Mouse (Mus musculus): ENCODE data around the gene Pus10. TPM values are rescaled to one million over a fixed set of nuclear protein-coding genes. Genes with fewer than 3 reads are reported as not detected.
"Not testable (repeated sequence)": the region's sequence is repeated elsewhere in the genome, so short reads cannot be mapped to it uniquely, and the experiment has no call there.

The Pus10 gene
- total RNA-seq, 2 experiments from 2014 or later = 12.3 to 19.1 TPM

DNA sequence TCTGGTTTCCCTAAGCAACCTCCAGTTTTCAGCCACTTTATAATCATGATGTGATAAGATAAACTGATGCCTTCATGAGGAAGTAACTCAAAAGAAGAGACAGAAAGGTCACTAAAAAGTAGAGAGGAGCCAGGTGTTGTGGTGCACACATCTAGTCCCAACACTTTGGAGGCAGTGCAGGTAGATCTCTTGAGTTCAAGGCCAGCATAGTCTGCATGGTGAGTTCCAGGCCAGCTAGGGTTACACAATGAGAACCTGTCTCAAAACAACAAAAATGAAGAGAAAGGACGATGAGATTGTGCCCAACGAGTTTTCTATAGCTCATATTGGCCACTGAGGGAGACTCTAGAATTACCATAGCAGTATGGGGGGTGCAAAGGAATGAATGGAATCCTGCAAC is 33.1 kb downstream of the Pus10 start:
- DNase-seq = no peak

DNA sequence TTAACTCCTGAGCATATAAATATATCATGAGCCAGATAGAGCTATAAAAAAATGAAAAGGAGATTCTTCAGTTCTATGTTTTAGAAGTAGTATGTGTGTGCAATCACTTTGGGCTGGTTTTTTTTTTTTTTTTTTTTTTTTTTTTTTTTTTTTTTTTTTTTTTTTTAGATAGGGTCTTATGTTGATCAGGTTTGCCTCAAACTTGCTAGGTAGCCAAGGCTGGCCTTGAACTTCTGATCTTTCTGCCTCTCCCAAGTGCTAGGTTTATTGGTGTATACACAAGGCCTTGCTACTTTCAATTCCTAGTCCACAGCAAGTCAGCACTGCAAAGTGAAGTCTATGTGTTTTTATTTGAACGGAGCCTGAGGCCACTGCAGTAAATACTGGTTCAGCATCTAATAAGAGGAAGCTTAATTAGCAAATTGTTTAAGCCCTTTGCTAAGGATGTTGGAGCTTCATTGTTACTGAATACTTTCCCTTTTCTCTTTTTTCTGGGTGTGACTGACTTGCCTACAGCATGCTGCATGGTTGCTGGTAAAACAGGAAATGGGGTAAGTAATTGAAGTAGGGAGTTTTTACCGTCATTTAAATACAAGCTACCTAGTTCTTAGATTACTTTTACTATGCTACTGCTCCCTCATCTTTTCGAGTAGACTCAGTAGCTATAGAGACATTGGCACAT is 34.1 kb downstream of the Pus10 start:
- DNase-seq = no peak

DNA sequence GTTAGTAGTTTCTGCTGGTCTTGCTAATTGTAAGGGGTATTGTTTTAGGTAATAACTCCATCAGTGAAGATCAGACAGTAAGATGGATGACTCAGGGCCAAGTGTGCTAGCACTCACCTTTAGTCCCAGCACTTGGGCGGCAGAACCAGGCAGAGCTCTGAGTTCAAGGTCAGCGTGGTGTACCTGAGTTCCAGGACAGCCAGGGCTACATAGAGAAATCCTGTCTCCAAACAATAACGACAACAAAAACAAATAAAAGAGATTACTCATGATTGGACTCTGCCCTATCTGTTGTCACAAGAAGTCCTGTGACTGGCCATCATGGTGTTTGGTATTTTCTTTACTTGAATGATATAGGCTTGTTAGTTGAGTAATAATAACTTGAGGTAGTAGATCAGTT is 36.4 kb downstream of the Pus10 start:
- no peak for DNase-seq

DNA sequence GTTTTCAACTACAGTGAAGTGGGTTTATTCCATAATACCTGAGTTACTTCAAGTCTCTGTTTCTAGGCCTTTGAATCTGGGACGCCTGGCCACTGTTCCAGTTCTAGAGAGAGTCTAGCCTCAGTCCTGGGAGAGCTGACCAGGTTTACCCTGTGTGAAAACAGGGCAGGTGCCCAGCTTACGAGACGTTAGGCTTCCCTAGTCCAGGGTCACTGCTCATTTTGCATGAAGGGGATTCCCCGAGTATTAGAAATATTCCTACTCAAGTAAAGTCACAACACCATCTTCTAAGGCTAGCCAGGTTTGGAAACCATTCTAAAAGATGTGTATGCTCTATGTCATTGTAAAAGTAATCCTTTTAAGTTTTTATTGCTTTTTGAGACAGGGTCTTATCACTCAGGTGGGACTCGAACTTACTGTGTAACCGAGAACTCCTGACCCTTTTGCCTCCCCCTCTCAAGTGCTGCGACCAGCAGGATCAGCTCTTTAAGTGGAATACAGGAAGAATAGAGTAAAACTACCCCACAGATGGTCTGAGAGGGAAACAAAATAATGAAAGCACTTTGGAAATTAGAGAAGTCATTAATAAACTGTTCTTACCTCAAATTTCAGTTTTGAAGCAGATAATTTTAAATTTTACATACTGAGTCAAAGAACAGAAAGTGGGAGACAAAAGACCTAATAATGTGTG is 39.3 kb downstream of the Pus10 start:
- DNase-seq = no peak

DNA sequence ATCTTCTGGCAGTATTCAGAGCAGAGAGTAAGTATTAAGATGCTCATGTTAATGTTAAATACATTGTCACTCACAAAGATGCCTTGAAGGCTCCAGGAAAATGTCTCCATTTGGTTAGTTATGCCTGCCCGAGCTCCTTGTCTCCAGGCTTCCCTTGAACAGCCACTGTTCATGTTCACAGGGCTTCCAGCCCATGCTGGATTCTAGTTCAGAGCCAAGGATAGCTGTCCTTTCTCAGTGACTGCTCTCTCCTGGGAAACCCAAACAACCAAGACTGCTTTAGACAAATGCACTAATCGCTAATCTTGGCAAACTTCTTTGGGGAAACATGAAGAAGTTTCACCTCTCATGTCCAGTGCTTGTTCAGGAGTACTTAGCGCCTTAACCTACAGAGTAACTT is 46.8 kb downstream of the Pus10 start:
- no peak for DNase-seq

DNA sequence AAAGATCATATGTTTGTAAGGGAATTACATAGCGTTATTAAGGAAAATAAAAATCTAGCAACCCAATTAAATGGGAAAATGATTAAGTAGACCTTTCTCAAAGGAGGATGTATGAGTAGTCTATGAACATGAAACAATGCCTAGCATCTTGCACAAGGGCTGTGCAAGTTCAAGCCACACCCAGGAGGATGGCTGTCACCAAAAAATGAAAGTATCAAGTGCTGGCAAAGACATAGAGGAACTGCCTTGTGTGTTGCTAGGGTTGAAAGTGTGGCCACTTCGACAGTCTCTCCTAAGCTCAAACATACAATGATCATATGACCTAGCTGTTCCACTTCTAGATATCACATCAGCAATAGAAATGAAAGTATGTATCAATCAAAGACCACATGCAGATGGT is 53.4 kb downstream of the Pus10 start:
- DNase-seq = no peak

DNA sequence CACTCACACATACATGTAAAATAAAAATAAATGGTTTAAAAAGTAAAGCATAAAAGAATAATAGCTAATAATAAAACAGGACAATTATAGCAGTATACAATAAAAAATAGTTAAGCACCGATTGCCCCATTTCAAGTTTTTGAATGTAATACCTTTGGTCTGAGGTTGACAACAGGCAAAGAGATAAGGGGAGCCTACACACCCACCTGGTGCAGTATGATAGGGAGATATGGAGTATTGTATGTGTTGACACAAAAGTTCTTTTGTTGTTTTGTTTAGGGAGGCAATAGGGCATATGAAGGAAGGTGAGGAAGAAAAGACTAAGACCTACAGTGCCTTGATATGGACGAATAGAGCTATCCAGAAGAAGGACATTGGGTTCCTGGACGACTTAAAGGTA is 54.4 kb downstream of the Pus10 start:
- DNase-seq = no peak

DNA sequence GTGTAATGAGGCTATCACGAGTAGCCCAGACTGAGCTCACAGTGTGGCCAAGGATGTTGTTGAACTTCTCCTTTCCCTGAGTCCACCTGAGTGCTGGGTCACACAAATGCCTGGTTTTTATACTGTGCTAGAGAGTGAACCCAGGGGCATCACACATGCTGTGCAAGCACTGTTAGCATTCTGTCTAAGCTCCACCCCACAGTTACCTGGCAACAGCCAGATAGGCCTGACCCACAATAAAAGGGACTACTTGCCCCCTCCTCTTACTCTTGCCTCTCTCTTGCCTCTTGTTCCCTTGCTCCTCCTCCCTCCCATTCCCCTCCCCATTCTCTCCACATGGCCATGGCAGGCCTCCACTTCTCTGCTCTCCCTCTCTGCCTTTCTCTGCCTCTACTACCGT is 56.9 kb downstream of the Pus10 start:
- DNase-seq = no peak

DNA sequence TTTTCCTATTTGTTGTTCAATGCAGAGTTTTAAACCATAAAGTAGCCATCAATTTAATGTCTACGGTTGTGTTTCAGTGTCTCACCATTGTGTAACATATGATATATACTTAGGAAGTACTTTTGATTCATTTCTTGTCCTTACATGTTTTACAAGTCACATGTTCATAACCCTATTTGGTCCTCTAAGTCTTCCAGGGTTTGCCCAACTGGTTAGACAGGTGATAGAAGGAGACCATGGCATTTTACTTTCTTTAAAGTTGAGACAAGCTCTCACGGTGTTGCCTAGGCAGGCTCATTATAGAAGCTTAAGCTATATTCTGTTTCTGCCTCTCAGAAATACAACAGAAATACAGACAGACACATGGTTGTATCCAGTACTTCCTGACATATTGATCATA is 60.4 kb downstream of the Pus10 start:
- no peak for DNase-seq

DNA sequence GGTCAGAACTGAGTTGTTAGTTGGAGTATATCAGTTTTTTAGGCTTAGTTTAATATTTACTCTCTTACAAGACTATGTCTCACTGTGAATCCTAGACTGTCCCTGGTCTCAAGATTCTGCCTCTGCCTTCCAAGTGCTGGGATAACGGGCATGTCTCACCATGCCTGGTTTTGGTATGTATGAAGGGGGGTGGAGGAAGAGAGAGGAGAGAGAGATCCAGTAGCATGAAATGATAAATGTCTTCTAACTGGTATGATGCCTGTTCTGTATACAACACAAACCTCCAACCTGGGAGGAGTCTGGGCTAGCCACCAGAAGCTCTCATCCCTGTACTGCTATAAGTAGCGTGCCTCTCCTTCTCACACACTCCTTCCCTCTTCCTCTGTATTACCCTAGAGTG is 61.0 kb downstream of the Pus10 start:
- no peak for DNase-seq

DNA sequence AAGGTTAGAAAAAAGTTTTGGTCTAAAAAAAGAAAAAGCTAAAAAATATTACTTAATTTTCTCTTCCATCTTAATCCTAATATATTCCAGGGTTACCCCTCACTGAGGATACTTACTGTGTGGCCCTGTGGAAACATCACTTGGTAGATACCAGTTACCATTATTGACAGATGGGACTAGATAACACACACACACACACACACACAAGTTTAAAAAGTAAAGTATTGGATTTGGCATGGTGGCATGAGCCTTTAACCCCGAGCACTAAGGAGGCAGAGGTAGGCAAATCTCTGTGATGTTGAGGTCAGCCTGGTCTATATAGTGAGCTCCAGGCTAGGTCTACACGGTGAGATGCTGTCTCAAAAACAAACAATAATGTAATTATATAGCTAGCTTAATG is 62.7 kb downstream of the Pus10 start:
- DNase-seq = no peak

DNA sequence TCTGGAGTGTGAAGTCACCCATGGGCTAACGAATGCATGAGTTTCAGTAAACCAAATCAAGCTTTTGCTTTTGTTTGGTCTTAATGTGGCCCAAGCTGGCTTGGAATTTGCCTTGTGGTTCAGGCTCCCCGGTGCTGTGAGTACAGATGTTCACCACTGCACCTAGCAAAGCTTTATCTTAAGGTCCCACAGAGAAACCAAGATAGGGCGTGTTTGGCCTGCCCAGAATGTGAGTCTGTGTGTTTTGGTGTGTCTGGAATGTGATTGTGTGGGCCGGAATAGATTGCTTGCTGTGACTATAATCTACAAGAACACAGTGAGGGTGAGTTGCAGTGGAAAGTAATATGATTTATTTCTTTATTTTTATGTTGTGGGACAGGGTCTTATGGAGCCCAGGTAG is 64.6 kb downstream of the Pus10 start:
- DNase-seq = no peak

DNA sequence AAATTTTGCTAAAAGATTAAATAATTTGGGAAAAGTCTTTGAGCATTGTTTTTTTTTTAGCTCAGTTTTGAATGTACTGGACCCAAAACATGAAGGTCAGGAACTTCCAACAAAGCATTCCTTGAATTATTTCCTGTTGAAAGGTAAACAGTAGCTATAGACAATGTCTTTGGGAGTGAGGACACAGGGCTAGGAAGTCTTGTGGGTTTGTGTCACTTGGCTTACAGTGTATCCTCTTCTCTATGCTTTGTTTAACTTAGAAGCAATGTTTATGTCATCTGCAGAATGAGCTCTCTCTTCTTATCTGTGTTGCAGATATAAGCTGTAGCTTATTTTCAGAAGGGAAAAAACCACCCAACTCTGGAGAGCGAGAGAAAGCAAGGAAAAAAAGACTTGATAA is 67.4 kb downstream of the Pus10 start:
- DNase-seq = no peak

DNA sequence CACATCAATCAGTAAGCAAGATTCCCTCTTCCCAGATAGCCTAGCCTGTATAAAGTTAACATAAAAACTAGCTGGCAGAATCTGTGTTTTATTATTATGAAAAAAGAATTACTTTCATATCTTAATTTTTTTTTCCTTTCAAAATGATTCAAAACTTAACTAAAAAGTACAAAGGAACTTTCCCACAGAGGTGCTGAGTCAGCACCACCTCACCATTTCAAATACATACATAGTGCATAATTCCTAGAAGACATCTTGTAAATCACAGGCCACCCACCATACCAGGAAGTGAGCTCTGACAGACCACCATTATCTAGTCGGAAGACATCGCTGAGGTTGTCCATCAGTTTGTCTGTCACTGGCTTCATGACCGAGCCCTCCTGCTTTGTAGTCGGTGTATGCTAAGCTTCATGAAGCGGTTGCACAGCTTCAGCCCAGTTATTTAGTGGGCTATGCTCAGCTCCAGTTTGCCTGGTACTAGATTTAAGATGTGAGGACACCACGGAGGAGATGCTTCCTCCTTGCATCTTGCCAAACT is 69.3 kb downstream of the Pus10 start:
- DNase-seq = no peak

DNA sequence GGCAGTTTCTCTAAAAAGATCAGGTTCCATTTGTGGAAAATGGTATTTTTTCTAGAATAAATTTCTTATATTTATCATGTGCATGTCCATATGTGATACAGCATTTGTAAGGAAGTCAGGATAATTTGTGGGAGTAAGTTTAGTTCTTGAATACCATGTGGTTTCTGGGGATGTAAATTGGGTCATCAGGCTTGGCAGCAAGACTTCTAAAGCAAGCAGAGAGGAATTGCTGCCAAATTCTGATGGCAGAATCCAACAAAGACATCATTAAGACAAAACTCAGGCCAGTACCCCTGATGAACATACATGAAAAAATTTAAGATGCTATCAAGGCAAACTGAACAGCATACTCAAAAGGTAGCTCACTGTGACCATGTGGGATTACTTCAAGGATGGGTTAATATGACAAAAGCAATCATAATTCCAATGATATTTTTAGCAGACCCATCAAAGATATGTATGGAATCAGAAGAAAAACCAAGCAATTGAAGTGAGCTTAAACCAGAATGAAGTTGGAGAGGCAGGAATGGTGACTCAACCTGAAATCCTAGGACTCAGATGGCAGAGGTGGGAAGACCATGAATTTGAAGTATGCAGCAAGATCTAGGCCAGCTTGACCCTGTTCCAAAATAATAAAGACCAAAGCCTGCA is 70.5 kb downstream of the Pus10 start:
- DNase-seq = no peak

DNA sequence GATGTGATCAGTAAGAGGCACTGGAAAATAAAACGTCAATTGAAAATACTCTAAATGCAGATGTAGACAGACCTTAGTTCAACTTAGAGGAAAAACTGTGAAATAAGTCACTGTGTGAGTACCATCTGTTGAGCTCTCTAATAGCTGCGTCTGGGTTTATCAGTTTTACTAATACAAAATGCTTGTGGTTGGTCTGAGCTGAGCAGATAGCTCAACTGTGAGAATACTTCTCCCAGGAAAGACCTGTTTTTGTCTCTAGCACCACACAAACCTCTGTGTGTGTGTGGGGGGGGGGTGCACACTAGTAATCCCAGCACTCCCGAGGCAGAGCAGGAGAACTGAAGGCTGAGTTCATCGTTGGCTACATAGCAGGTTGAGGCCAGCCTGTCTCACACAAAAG is 75.4 kb downstream of the Pus10 start:
- DNase-seq = no peak

DNA sequence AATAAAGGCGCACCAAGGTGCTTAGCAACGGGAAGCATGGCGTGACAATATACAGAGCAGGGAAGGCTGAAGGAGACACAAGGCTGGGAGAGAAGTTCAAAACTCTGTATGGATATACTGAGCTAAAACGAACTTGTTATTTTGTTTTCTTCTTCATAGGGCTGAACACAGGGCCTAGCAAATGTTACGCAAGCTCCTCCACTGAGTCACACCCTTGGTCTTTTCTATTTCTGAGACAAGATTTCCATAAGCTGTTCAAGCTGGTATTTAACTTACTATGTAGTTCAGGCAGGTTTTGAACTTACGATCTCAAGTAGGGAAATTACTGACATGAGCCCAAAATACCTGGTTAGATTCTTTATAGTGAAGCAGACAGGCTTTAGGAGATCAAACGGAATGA is 75.9 kb downstream of the Pus10 start:
- DNase-seq = no peak

DNA sequence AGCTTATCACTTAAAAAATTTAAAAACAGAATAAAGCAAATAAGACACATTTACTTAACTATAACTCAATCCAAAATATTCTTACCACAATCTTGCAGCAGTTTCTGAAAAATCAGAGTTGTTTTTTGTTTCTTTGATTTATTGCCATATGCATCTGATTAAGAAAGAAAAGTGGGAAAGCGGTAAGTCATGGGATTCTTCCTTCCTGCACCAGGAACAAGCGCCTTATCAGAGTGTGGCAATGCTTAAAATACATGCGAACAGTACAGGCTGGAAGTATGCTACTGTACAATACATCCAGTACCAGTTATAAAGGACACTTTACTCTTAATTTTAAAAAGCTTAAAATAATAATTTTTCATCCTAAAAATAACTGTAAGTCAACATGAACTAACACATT is 78.9 kb downstream of the Pus10 start:
- DNase-seq = no peak

DNA sequence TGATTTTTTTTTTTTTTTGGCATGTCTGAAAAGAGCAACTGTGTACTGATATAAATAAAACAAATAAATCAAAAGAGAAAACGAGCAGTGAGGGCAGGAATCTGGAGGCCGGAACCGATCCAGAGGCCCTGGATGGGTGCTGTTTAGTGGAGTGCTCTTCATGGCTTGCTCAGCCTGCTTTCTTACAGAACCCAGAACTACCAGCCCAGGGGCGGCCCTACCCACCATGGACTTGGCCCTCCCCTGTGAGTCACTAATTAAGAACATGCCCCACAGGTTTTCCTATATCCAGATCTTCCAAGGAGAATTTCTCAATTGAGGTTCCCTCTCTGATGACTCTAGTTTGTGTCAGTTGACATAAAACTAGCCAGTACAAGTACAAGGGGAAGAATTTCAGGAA is 80.6 kb downstream of the Pus10 start:
- no peak for DNase-seq

DNA sequence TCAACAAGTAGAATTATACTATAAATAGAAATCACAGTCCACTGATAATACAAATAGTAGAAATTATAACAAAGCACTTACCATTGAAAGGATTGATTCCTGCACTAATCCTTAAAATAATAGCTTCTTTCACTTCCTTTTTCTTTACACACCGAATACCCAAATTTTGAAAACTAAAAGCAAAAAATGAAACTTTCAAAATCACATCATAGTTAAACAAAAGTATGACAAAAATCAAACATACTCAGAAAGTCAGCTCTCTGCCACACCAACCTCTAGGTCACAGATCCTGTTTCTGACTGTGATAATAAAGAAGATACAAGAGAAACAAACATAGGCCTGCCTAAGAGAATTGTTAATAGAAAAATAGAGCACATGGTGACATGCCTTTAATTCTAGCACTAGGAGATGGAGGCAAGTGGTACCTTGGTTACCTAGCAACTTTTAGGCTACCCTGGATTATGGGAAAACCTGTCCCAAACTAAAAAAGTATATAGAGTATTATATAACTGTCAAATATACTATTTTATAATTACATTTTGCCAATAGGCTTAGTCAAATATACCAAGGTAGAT is 87.7 kb downstream of the Pus10 start:
- no peak for DNase-seq

DNA sequence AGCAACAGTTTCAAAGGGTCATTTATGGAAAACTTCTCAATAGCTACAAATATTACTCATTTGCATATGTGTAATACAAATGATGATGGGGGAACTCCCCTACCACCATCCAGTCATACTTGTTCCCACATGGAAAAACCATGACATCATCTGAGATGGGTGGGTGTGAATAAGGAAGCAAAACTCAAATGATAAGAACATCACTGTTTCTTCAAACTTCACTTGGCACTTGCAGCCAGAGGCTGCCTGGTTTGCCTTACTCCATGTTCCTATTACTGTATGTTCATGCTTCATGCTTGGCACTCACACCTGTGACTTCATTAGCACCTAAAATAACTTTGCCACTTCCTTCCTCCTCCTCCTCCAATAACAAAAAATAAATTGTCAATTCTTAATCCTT is 88.9 kb downstream of the Pus10 start:
- no peak for DNase-seq

DNA sequence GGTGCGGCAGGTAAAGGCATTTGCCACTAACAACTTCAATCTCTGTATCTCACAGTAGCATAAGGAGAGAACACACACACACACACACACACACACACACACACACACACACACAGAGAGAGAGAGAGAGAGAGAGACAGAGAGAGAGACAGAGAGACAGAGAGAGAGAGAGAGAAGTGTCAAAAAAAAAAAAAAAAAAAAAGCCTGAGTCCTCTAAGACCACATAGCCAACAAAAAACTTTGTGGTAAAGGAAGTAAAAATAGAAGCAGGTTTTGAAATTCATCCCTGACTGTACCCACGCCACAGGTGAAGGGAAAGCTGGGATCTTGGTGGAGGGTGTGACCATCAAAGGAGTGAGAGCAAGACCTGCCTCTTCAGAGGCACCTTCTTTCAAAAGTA is 92.7 kb downstream of the Pus10 start:
- DNase-seq = no peak

DNA sequence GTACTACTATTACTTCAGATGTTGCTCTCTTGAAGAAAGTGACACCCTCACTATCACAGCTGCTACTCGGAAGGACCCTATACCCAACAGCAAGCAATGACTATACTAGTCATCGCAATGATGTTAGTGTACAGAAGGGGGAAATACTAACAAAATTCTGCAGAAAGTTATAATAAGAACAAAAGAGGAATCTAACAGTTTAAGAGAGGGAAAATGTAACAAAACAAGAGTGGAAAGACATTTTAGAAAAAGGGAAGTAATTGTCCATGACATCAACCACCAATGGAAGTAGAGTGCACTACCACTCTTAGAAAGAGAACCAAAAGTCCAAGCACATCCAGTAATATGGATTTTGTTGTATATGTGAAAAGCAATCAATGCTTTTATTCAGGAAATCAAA is 97.2 kb downstream of the Pus10 start:
- DNase-seq = no peak

DNA sequence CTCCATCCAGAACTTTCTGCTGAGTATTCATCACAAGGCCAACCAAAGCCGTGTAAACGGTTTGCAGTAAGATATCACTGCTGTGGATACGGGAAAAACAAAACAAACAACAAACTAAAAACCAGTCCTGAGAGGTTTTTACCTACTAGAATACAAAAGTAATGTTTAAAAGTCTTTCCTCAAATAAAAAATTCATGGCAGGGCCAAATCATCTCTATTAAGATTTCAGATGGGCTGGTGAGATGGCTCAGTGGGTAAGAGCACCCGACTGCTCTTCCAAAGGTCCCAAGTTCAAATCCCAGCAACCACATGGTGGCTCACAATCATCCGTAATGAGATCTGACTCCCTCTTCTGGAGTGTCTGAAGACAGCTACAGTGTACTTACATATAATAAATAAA is 101.9 kb downstream of the Pus10 start:
- DNase-seq = not testable (repeated sequence)
